Comparison of ENCODE assay signal across 8 mouse cellular contexts in genomic region chr7:66955978-66956377, GRCm38 (mm10).
DNase-seq lines count a peak whose midpoint lies in the region; ATAC-seq and TF ChIP-seq lines count a peak whose summit lies in the region.

No protein-coding gene starts in this region.

- TF ChIP-seq CTCF in intestine, postnatal 0 days (IDR thresholded peaks at IDR 0.05; ENCODE audit: low read depth), result no peak
- TF ChIP-seq CTCF in kidney, postnatal 0 days (IDR thresholded peaks at IDR 0.05; ENCODE audit: low read depth), result no peak

- 49% methylated on average over 2 of the region's 2 CpGs for WGBS in intestine, embryonic 14.5 days
- WGBS in intestine, postnatal 0 days, result 57% methylated on average over 2 of the region's 2 CpGs
- WGBS in kidney, postnatal 0 days, result 33% methylated on average over 2 of the region's 2 CpGs
- 56% methylated on average over 2 of the region's 2 CpGs for WGBS in neural tube, embryonic 15.5 days

- no peak overlapping the region for H3K9ac ChIP-seq in intestine, embryonic 14.5 days (ENCODE audit: low read length)
- H3K9ac ChIP-seq in intestine, postnatal 0 days (ENCODE audit: low read depth, low read length), result no peak overlapping the region
- no peak overlapping the region for H3K9ac ChIP-seq in kidney, postnatal 0 days (ENCODE audit: low read depth, low read length)
- no peak overlapping the region for H3K9ac ChIP-seq in neural tube, embryonic 15.5 days (replicated peaks)

- no peak for DNase-seq in intestine, embryonic 14.5 days (ENCODE audit: low spot score)
- peak; percentile 47 for DNase-seq in adrenal gland, postnatal 25 days
- peak; percentile 46 for DNase-seq in heart, adult 8-10 months (ENCODE audit: low spot score)
- peak; percentile 73 for DNase-seq in kidney, postnatal 0 days (ENCODE audit: low spot score)
- no peak for DNase-seq in frontal cortex, adult 2 months (ENCODE audit: extremely low spot score in 1 of 2, low spot score in 1 of 2)
- DNase-seq in cerebellum, adult 11-12 months, result no peak

- H3K4me3 ChIP-seq in intestine, embryonic 14.5 days (ENCODE audit: low read depth, low read length), result no peak overlapping the region
- no peak overlapping the region for H3K4me3 ChIP-seq in intestine, postnatal 0 days (ENCODE audit: low read depth, low read length)
- H3K4me3 ChIP-seq in kidney, postnatal 0 days (replicated peaks; ENCODE audit: low read depth, low read length), result no peak overlapping the region
- no peak overlapping the region for H3K4me3 ChIP-seq in neural tube, embryonic 15.5 days (replicated peaks)

- peaks cover 39% of the 10 kb centered on the region for H3K4me1 ChIP-seq in intestine, embryonic 14.5 days (replicated peaks; ENCODE audit: control insufficient read depth, insufficient read depth, low read length)
- H3K4me1 ChIP-seq in intestine, postnatal 0 days (replicated peaks; ENCODE audit: control insufficient read depth, insufficient read depth, low read length), result no peaks in the 10 kb centered on the region
- peaks cover 11% of the 10 kb centered on the region; the same call in 1 of the 2 replicates for H3K4me1 ChIP-seq in kidney, postnatal 0 days (replicated peaks; ENCODE audit: insufficient read depth, low read length)
- H3K4me1 ChIP-seq in neural tube, embryonic 15.5 days, result 0 out of 2 replicates have a peak, but pooled peaks cover 15% of the 10 kb centered on the region

- peak overlapping the region; percentile 71 for H3K27ac ChIP-seq in intestine, embryonic 14.5 days (ENCODE audit: low read depth)
- no peak overlapping the region for H3K27ac ChIP-seq in intestine, postnatal 0 days (ENCODE audit: low read depth, low read length)
- H3K27ac ChIP-seq in kidney, postnatal 0 days, result peak overlapping the region; percentile 68
- peak overlapping the region; percentile 37; the same call in 1 of the 2 replicates for H3K27ac ChIP-seq in neural tube, embryonic 15.5 days (replicated peaks)

- H3K36me3 ChIP-seq in intestine, embryonic 14.5 days (ENCODE audit: control insufficient read depth, insufficient read depth, low read length), result no peaks in the 10 kb centered on the region
- H3K36me3 ChIP-seq in intestine, postnatal 0 days (ENCODE audit: control insufficient read depth, insufficient read depth), result no peaks in the 10 kb centered on the region; the same call in 1 of the 2 replicates
- H3K36me3 ChIP-seq in kidney, postnatal 0 days (ENCODE audit: insufficient read depth, low read length), result no peaks in the 10 kb centered on the region
- no peaks in the 10 kb centered on the region for H3K36me3 ChIP-seq in neural tube, embryonic 15.5 days

- no peaks in the 10 kb centered on the region for H3K27me3 ChIP-seq in intestine, embryonic 14.5 days (replicated peaks; ENCODE audit: control insufficient read depth, insufficient read depth, low read length)
- no peaks in the 10 kb centered on the region for H3K27me3 ChIP-seq in intestine, postnatal 0 days (replicated peaks; ENCODE audit: control insufficient read depth, insufficient read depth, low read length)
- no peaks in the 10 kb centered on the region for H3K27me3 ChIP-seq in kidney, postnatal 0 days (ENCODE audit: insufficient read depth, low read length)
- no peaks in the 10 kb centered on the region for H3K27me3 ChIP-seq in neural tube, embryonic 15.5 days (replicated peaks)

- no peak for ATAC-seq in intestine, embryonic 14.5 days (replicated peaks; ENCODE audit: low FRiP score, low TSS enrichment, low read depth)
- ATAC-seq in intestine, postnatal 0 days, result no peak
- ATAC-seq in kidney, postnatal 0 days (replicated peaks; ENCODE audit: low FRiP score, low read depth), result peak; percentile 67; the same call in 1 of the 2 replicates
- ATAC-seq in neural tube, embryonic 15.5 days (ENCODE audit: low FRiP score), result peak; percentile 45; the same call in 1 of the 2 replicates

- no peak overlapping the region for H3K4me2 ChIP-seq in intestine, embryonic 14.5 days (ENCODE audit: low read length)
- no peak overlapping the region for H3K4me2 ChIP-seq in intestine, postnatal 0 days (replicated peaks; ENCODE audit: low read depth)
- no peak overlapping the region for H3K4me2 ChIP-seq in kidney, postnatal 0 days (ENCODE audit: low read length)
- no peak overlapping the region for H3K4me2 ChIP-seq in neural tube, embryonic 15.5 days

- no peaks in the 10 kb centered on the region for H3K9me3 ChIP-seq in intestine, embryonic 14.5 days (ENCODE audit: control insufficient read depth, low read length)
- no peaks in the 10 kb centered on the region for H3K9me3 ChIP-seq in intestine, postnatal 0 days (ENCODE audit: control insufficient read depth)
- no peaks in the 10 kb centered on the region for H3K9me3 ChIP-seq in kidney, postnatal 0 days (replicated peaks; ENCODE audit: low read length)
- H3K9me3 ChIP-seq in neural tube, embryonic 15.5 days (replicated peaks), result no peaks in the 10 kb centered on the region

Comparison
In these comparisons a context has a peak if more than half of its experiments do, and no peak if none do; other contexts are left out.
1. ATAC-seq: peak in kidney, postnatal 0 days (single experiment) and neural tube, embryonic 15.5 days (single experiment); none in intestine, embryonic 14.5 days (single experiment) and intestine, postnatal 0 days (single experiment).
2. DNase-seq: peak in adrenal gland, postnatal 25 days (single experiment), heart, adult 8-10 months (single experiment) and kidney, postnatal 0 days (single experiment); none in intestine, embryonic 14.5 days (single experiment), frontal cortex, adult 2 months (0 of 2) and cerebellum, adult 11-12 months (single experiment).